Mouse (Mus musculus) cerebellum, adult 2 months (tissue): ENCODE measurements at regions not wholly inside any gene's neighbourhood (a gene's known extent, or its start where the extent isn't known, plus 50 kb on each side); places are given as distances from the start of the nearest gene placed in this dataset.
"Not testable (repeated sequence)": the region's sequence is repeated elsewhere in the genome, so short reads cannot be mapped to it uniquely, and the experiment has no call there.

Experiments
- DNase-seq, 2 experiments: peaks; one replicate each; pipeline ENCODE4 v3.0.0; 2021
- H3K27ac ChIP-seq: fragments of 200-500 bp; 2 replicates; pipeline ENCODE4 v1.5.1; 2012; ENCODE audit warnings: low read length, control low read depth, inconsistent platforms; ENCODE audit not compliant: insufficient read depth
- H3K27me3 ChIP-seq: fragments of 200-500 bp; 2 replicates; pipeline ENCODE4 v1.6.1; 2012; ENCODE audit warnings: inconsistent platforms, mild to moderate bottlenecking, low read length, moderate library complexity; ENCODE audit not compliant: control insufficient read depth, insufficient read depth
- H3K4me1 ChIP-seq: fragments of 200-500 bp; 2 replicates; pipeline ENCODE4 v1.6.1; 2011; ENCODE audit warnings: low read length; ENCODE audit not compliant: control insufficient read depth, insufficient read depth
- H3K4me3 ChIP-seq: fragments of 200-500 bp; replicated peaks from 2 replicates; pipeline ENCODE3; 2011; ENCODE audit warnings: mild to moderate bottlenecking, low read depth, low read length, control low read depth; ENCODE audit not compliant: insufficient read depth
- CTCF ChIP-seq: fragments of 200-500 bp; IDR thresholded peaks from 2 replicates; pipeline ENCODE4 v1.5.1; 2011; ENCODE audit warnings: low read depth, mild to moderate bottlenecking, control low read depth, low read length, moderate library complexity, borderline replicate concordance; ENCODE audit not compliant: insufficient read depth
- POLR2A ChIP-seq: fragments of 200-500 bp; IDR thresholded peaks from 2 replicates; pipeline ENCODE4 v1.6.1; 2011; ENCODE audit warnings: low read length, control low read depth, borderline replicate concordance; ENCODE audit not compliant: insufficient read depth
- WGBS: fragments of 180-500 bp; shearing (Covaris S2); methylation state at CpG from one replicate; pipeline ENCODE4 v1.1.7; 2018; 5-methylcytosine and 5-hydroxymethylcytosine counted together

DNA sequence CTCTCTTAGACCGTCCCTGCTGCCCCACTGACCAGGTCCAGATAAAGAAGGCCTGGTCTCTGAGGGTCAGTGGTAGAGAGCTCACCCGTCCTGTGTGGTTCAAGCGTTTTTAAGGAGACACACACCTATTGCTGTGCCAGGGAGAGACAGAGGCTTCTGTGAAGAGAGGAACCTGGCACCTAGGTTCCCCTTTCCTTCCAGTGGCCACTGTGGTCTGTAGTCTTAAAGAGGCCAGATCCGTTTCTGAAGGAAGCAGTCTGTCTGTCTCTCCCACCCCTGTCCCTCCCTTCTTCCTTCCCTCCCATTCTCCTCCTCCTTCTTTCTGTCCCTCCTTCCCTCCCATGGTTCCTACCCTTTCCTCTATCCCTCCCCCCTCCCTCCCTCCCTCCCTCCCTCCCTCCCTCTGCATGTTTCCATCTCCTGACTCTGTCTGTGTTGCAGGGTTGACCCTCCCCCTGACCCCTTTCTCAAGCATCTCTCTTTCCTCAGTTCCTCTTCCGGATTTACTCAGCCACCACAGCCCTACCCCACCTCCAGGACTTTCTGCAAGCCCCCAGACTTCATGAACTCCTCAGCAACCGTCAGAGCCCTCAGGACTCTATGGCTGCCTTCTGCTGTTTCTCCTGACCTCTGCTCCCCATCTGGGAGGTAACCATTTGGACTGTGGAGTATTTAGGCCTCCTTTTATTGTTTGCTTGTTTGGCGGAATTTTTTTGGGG, 100.1 kb upstream of the Ubl3 start:
- no peak for DNase-seq
- Histone ChIP-seq H3K27ac (no peak overlapping the region), H3K27me3 (no peaks in the 10 kb centered on the region), H3K4me1 (no peaks in the 10 kb centered on the region), H3K4me3 (no peak overlapping the region)
- 65% methylated on average over 7 of the region's 7 CpGs for WGBS
- TF ChIP-seq POLR2A (no peak), CTCF (no peak)

DNA sequence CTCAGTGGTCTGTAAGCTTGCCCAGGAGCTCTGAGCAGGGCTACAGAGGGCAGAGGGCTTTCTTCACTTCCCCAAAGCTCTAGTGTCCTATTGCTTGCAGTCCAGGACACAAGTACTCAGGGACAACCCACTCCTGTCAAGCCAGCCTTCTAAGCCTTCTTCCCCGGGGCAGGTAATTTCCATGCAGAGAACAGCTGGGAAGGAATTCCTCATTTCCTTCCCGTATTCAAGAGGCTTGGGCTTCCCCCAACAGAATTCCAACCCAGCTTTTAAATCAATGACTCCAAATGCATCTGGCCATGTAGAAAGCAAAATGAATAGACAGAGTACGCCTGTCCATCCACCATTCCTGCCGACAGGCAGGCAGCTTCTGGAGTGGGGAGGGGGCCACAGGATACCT, 99.1 kb upstream of the Ubl3 start:
- no peak overlapping the region for H3K27ac ChIP-seq
- no peak for TF ChIP-seq POLR2A
- no peak for TF ChIP-seq CTCF
- no peak for DNase-seq
- no peaks in the 10 kb centered on the region for H3K4me1 ChIP-seq
- no peaks in the 10 kb centered on the region for H3K27me3 ChIP-seq
- no peak overlapping the region for H3K4me3 ChIP-seq
- 66% methylated on average over 4 of the region's 4 CpGs for WGBS

DNA sequence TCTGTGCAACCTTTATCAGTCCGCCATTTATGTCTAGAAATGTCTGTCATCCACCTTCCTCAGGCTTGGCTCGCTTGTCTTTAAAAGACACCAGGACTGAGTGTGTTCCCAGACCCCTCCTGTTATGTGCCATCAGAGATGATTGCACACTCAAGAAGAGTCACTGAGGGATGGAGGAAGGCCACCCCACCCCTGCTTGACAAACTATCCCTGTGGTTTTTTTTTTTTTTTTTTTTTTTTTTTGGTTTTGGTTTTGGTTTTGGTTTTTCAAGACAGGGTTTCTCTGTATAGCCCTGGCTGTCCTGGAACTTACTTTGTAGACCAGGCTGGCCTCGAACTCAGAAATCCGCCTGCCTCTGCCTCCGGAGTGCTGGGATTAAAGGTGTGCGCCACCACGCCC, 97.0 kb upstream of the Ubl3 start:
- H3K4me1 ChIP-seq, H3K27ac ChIP-seq, H3K27me3 ChIP-seq, DNase-seq, H3K4me3 ChIP-seq: not testable (repeated sequence)
- WGBS, result 97% methylated on average over 7 of the region's 7 CpGs

DNA sequence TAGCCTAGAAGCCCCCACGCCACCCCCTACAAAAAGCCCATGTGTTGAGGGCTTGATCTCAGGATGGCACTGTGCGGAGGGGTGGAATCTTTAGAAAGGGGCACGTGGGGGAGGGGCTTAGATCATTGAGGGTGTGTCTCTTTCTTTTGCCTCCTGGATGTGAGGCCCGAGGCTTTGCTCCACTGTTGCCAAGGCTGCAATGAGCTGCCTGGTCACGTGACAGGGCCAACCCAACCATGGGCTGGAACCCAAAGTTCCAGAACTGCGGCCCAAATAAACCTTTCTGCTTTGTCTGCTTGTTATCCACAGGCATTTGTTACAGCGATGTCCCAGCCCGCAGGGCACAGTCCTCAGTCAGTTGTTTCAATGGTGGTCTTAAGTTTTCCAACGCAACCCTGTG, 96.5 kb upstream of the Ubl3 start:
- WGBS, result 78% methylated on average over 9 of the region's 9 CpGs
- no peaks in the 10 kb centered on the region for H3K27me3 ChIP-seq
- DNase-seq, result no peak
- no peaks in the 10 kb centered on the region for H3K4me1 ChIP-seq
- no peak overlapping the region for H3K4me3 ChIP-seq
- TF ChIP-seq CTCF, result no peak
- no peak for TF ChIP-seq POLR2A
- H3K27ac ChIP-seq, result no peak overlapping the region

DNA sequence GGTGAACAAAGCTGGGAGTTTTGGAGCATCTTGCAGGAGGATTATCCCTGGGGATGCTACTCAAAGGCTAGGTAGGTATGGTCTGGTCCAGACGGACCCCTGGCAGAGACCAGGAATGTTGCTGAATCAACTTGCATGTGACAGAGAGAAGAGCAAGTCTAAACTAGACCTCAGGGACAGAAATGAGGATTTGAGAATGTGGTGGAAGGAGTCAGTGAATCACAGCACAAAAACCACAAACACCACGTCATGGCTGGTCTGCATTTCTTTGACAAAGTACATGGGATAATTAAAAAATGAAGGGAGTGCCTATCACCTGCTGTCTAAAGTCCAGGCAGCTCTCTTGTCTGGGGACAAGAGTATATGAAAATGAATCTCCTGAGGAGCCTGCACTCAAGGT, 95.1 kb upstream of the Ubl3 start:
- no peak for TF ChIP-seq CTCF
- TF ChIP-seq POLR2A, result no peak
- WGBS, result 62% methylated on average over 2 of the region's 2 CpGs

DNA sequence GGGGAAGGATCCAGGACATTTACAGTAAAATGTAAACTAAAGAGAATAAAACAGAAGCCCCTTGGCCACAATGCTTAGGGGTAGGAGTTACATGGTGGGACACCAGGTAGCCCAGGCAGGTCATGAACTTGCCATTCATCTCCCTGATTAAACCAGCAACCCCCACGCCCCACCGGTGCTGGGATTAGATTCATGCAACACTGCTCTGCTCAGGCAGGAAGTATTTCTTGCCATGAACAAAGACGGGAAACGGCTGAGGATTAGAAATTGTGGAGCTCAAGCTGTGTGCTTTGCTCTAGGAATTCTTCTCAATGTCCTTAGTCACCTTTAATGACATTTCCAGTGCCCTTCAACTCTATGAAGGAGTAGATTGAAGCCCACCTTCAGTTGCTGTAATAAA, 93.2 kb upstream of the Ubl3 start:
- H3K27me3 ChIP-seq, result no peaks in the 10 kb centered on the region
- DNase-seq, result no peak
- H3K4me3 ChIP-seq, result no peak overlapping the region
- no peaks in the 10 kb centered on the region for H3K4me1 ChIP-seq
- TF ChIP-seq POLR2A, result no peak
- no peak for TF ChIP-seq CTCF
- no peak overlapping the region for H3K27ac ChIP-seq
- WGBS, result 38% methylated on average over 4 of the region's 4 CpGs

More for the DNA sequence above, 95.1 kb upstream of the Ubl3 start:
- Histone ChIP-seq H3K4me1 (no peaks in the 10 kb centered on the region), H3K4me3 (no peak overlapping the region), H3K27ac (no peak overlapping the region), H3K27me3 (no peaks in the 10 kb centered on the region)
- no peak for DNase-seq

DNA sequence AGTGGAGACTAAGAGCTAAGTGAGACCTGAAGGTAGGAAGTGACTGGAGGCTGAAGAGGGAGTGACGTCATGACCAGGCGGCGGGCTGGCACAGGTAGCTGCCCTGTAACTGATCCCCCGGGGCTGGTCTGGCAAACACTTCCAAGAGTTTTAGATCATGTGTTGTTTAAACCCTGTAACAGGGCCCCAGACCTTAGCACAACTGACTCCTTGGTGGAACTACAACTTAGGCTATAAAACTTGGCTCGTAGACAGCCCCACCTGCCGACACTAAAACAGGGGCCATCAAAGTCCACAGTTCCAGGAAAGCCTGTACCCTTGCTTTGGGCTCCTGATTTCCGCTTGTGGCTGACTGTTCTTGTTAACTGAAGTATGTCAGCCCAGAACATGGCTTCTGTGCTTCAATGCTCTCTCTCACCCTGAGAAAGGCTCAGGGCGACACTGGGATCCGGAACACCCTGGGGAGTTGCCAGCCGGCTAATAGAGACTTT, 92.6 kb upstream of the Ubl3 start:
- H3K27ac ChIP-seq, result no peak overlapping the region
- no peak overlapping the region for H3K4me3 ChIP-seq
- DNase-seq, result no peak
- H3K4me1 ChIP-seq, result no peaks in the 10 kb centered on the region
- WGBS, result 44% methylated on average over 10 of the region's 10 CpGs
- TF ChIP-seq CTCF (no peak), POLR2A (no peak)
- no peaks in the 10 kb centered on the region for H3K27me3 ChIP-seq

DNA sequence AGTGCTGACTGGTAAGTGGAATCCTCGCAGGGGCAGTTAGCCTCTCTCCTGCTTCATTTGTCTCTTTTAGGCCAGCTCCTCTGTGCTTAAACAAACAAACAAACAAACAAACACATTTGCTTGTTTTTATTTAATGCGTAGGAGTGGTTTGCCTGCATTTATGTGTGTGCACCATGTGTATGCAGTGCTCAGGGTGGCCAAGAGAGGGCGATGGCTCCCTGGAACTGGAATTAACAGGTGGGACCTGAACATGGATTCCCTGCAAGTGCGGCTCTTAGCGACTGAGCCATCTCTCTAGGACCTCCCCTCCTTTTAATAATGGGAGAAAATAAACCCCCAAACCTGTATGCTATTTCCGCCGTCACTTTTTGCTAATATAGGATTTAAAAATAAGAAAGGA, 91.8 kb upstream of the Ubl3 start:
- DNase-seq, result no peak
- H3K4me3 ChIP-seq, result no peak overlapping the region
- H3K4me1 ChIP-seq, result no peaks in the 10 kb centered on the region
- H3K27ac ChIP-seq, result no peak overlapping the region
- 95% methylated on average over 7 of the region's 7 CpGs for WGBS
- no peaks in the 10 kb centered on the region for H3K27me3 ChIP-seq
- TF ChIP-seq POLR2A (no peak), CTCF (no peak)
